Mouse (Mus musculus) gastrocnemius, postnatal 10 days (tissue): Measurements from ENCODE around the gene Atp6v1d. TPM values are rescaled to one million over a fixed set of nuclear protein-coding genes. Genes with fewer than 3 reads are reported as not detected.

Experiments
- DNase-seq: peaks from one replicate; pipeline ENCODE4 v3.0.0; 2021; ENCODE audit warnings: mixed read lengths
- total RNA-seq, 2 experiments: library from RNA; stranded (reverse); gene quantifications; 2 replicates each; pipeline ENCODE4 v1.2.3; 2021

Gene Atp6v1d
- total RNA-seq, 2 experiments from 2014 or later, result 44.2 to 48.0 TPM

GRCm38 (mm10) chr12:78794236-78794635 is 67.2 kb downstream of the Atp6v1d start:
- no peak for DNase-seq

- no peak for DNase-seq
Observed at GRCm38 (mm10) chr12:78790791-78791190, 70.6 kb downstream of the Atp6v1d start.

Other genes with a start within 250 kb of the Atp6v1d start
- not detected for gene Fam71d, start 170.1 kb downstream of the Atp6v1d start, total RNA-seq
- 10 to 100 TPM; 22.1 to 22.4 TPM for gene Mpp5, start 112.7 kb downstream of the Atp6v1d start, total RNA-seq
- 10 to 100 TPM; 45.9 to 48.7 TPM for gene Eif2s1, start 181 bp upstream of the Atp6v1d start, total RNA-seq
- under 1 TPM in 1 of 2 experiments, not detected in 1; 0.50 TPM for gene Plek2, start 45.3 kb upstream of the Atp6v1d start, total RNA-seq
- gene Tmem229b, start 146.0 kb upstream of the Atp6v1d start, total RNA-seq, result 1 to 10 TPM; 8.5 to 9.5 TPM
- 1 to 10 TPM; 1.3 to 1.4 TPM for gene Plekhh1, start 167.5 kb upstream of the Atp6v1d start, total RNA-seq
- gene Pigh, start 228.0 kb upstream of the Atp6v1d start, total RNA-seq, result 1 to 10 TPM; 2.8 to 3.1 TPM